Comparison of ENCODE assay signal across 18 mouse cellular contexts in genomic region chr12:31269020-31269597, GRCm38 (mm10). TPM values are rescaled to one million over a fixed set of nuclear protein-coding genes. Genes with fewer than 3 reads are reported as not detected.
DNase-seq lines count a peak whose midpoint lies in the region; ATAC-seq lines count a peak whose summit lies in the region.
"Had no signal": no experiment of that assay in that cellular context is flagged by ENCODE, and none has a peak within 500 bp of the region (broad histone marks: within the 10 kb centered on the region; RNA-seq: fewer than 3 reads in every experiment).

No protein-coding gene starts in this region.

- H3K9ac ChIP-seq in kidney, embryonic 15.5 days, result no peak overlapping the region
- H3K9ac ChIP-seq in limb, embryonic 13.5 days, result no peak overlapping the region
- H3K9ac ChIP-seq: hindbrain, embryonic 14.5 days; liver, embryonic 13.5 days had no signal

- peak; percentile 79 for ATAC-seq in kidney, embryonic 15.5 days (replicated peaks; ENCODE audit: low FRiP score)
- ATAC-seq in limb, embryonic 13.5 days (ENCODE audit: low FRiP score, low read depth), result no peak
- ATAC-seq: forebrain, embryonic 14.5 days had no signal

- no peaks in the 10 kb centered on the region for H3K27me3 ChIP-seq in heart, embryonic 10.5 days (ENCODE audit: insufficient read depth, poor library complexity, severe bottlenecking)
- no peaks in the 10 kb centered on the region for H3K27me3 ChIP-seq in kidney, embryonic 15.5 days
- H3K27me3 ChIP-seq in embryonic facial prominence, embryonic 10.5 days (replicated peaks; ENCODE audit: low read depth, poor library complexity, severe bottlenecking), result peaks cover 40% of the 10 kb centered on the region
- H3K27me3 ChIP-seq in limb, embryonic 13.5 days, result peaks cover 8% of the 10 kb centered on the region

- no peaks in the 10 kb centered on the region for H3K9me3 ChIP-seq in heart, embryonic 10.5 days
- H3K9me3 ChIP-seq in kidney, embryonic 15.5 days (replicated peaks), result no peaks in the 10 kb centered on the region
- H3K9me3 ChIP-seq in embryonic facial prominence, embryonic 10.5 days, result no peaks in the 10 kb centered on the region
- H3K9me3 ChIP-seq in limb, embryonic 13.5 days, result no peaks in the 10 kb centered on the region
- H3K9me3 ChIP-seq: liver, embryonic 13.5 days had no signal

- H3K27ac ChIP-seq in heart, embryonic 10.5 days, result peak overlapping the region; percentile 69
- peak overlapping the region; percentile 65 for H3K27ac ChIP-seq in kidney, embryonic 15.5 days
- 0 out of 2 replicates have a peak overlapping the region, but pooled peaks have one; percentile 51 for H3K27ac ChIP-seq in embryonic facial prominence, embryonic 10.5 days (replicated peaks)
- H3K27ac ChIP-seq in limb, embryonic 13.5 days, result no peak overlapping the region; the same call in 1 of the 2 replicates
- H3K27ac ChIP-seq: hindbrain, embryonic 14.5 days; layer of hippocampus, adult 2 months; liver, embryonic 13.5 days had no signal

- H3K4me3 ChIP-seq in heart, embryonic 10.5 days, result 0 out of 2 replicates have a peak overlapping the region, but pooled peaks have one; percentile 13
- peak overlapping the region; percentile 17; the same call in 1 of the 2 replicates for H3K4me3 ChIP-seq in kidney, embryonic 15.5 days (replicated peaks)
- H3K4me3 ChIP-seq in embryonic facial prominence, embryonic 10.5 days, result no peak overlapping the region
- H3K4me3 ChIP-seq in limb, embryonic 13.5 days, result no peak overlapping the region
- H3K4me3 ChIP-seq: layer of hippocampus, adult 2 months; liver, embryonic 13.5 days had no signal

- peaks cover 65% of the 10 kb centered on the region for H3K4me1 ChIP-seq in heart, embryonic 10.5 days
- H3K4me1 ChIP-seq in kidney, embryonic 15.5 days, result peaks cover 75% of the 10 kb centered on the region
- H3K4me1 ChIP-seq in embryonic facial prominence, embryonic 10.5 days, result peaks cover 75% of the 10 kb centered on the region
- H3K4me1 ChIP-seq in limb, embryonic 13.5 days, result peaks cover 71% of the 10 kb centered on the region

- H3K36me3 ChIP-seq in heart, embryonic 10.5 days, result peaks cover 64% of the 10 kb centered on the region
- peaks cover 52% of the 10 kb centered on the region for H3K36me3 ChIP-seq in kidney, embryonic 15.5 days
- H3K36me3 ChIP-seq in embryonic facial prominence, embryonic 10.5 days (replicated peaks), result peaks cover 51% of the 10 kb centered on the region
- peaks cover 48% of the 10 kb centered on the region for H3K36me3 ChIP-seq in limb, embryonic 13.5 days
- H3K36me3 ChIP-seq: liver, embryonic 13.5 days had no signal

- peak overlapping the region; percentile 81 for H3K4me2 ChIP-seq in kidney, embryonic 15.5 days
- H3K4me2 ChIP-seq in limb, embryonic 13.5 days (replicated peaks), result peak overlapping the region; percentile 32
- H3K4me2 ChIP-seq: liver, embryonic 13.5 days had no signal

- no peak for DNase-seq in heart, embryonic 10.5 days (ENCODE audit: low spot score)
- no peak for DNase-seq in heart, adult 8-10 months (ENCODE audit: low spot score)
- no peak for DNase-seq in kidney, postnatal 10 days
- DNase-seq in embryonic facial prominence, embryonic 10.5 days (ENCODE audit: low spot score), result no peak
- DNase-seq in right cerebral cortex, postnatal 10 days (ENCODE audit: low spot score in 2 of 2), result no peak
- DNase-seq in Muller cell, postnatal 12 days (ENCODE audit: inconsistent ontology term), result no peak
- DNase-seq: cerebellum, adult 8-10 months; liver, embryonic 13.5 days; right cerebral cortex, postnatal 4 days had no signal

- 46% methylated on average over 12 of the region's 12 CpGs for WGBS in heart, embryonic 10.5 days
- WGBS in kidney, embryonic 15.5 days, result 21% methylated on average over 12 of the region's 12 CpGs
- 66% methylated on average over 12 of the region's 12 CpGs for WGBS in embryonic facial prominence, embryonic 10.5 days
- 50% methylated on average over 12 of the region's 12 CpGs for WGBS in limb, embryonic 13.5 days

RNA-seq across cellular contexts. Expression of gene Lamb1, which starts 4.1 kb away (rescaled TPM):
- 66.1 and 102 TPM in 2 replicates for polyA plus RNA-seq in heart, embryonic 10.5 days (2016; fragmentation: Nextera tagmentation; extraction: Ambion mirVana)
- 10 to 100 TPM; 44.0 to 51.1 (median 48.7) TPM for total RNA-seq in heart, adult 8-10 months (2022)
- 134 and 144 TPM in 2 replicates for polyA plus RNA-seq in kidney, embryonic 15.5 days (2015; fragmentation: Nextera tagmentation; extraction: Ambion mirVana)
- polyA plus RNA-seq in embryonic facial prominence, embryonic 10.5 days (2016; fragmentation: Nextera tagmentation; extraction: Ambion mirVana), result 37.2 and 42.5 TPM in 2 replicates
- 62.1 and 71.9 TPM in 2 replicates for polyA plus RNA-seq in limb, embryonic 13.5 days (2015; fragmentation: Nextera tagmentation; extraction: Ambion mirVana)

RNA-seq across cellular contexts. Expression of gene Gm6993, which starts 28.5 kb away (rescaled TPM):
- polyA plus RNA-seq in heart, embryonic 10.5 days (2016; fragmentation: Nextera tagmentation; extraction: Ambion mirVana), result not detected in 2 replicates
- total RNA-seq in heart, adult 8-10 months (2022), result not detected
- not detected in 2 replicates for polyA plus RNA-seq in kidney, embryonic 15.5 days (2015; fragmentation: Nextera tagmentation; extraction: Ambion mirVana)
- polyA plus RNA-seq in embryonic facial prominence, embryonic 10.5 days (2016; fragmentation: Nextera tagmentation; extraction: Ambion mirVana), result not detected in 2 replicates
- not detected in 2 replicates for polyA plus RNA-seq in limb, embryonic 13.5 days (2015; fragmentation: Nextera tagmentation; extraction: Ambion mirVana)
- total RNA-seq: gastrocnemius, adult 8-10 months; layer of hippocampus, adult 2 months; left cerebral cortex, adult 8-10 months; megakaryocyte progenitor cell, adult 5-6 weeks had no signal
- polyA plus RNA-seq: forebrain, embryonic 14.5 days; hindbrain, embryonic 14.5 days; liver, embryonic 13.5 days; testis, adult 2 months had no signal

Comparison
In these comparisons a context has a peak if more than half of its experiments do, and no peak if none do; other contexts are left out.
1. H3K4me3 ChIP-seq: peak in heart, embryonic 10.5 days (single experiment) and kidney, embryonic 15.5 days (single experiment); none in embryonic facial prominence, embryonic 10.5 days (single experiment) and limb, embryonic 13.5 days (single experiment).